Comparison of ENCODE assay signal across 17 mouse cellular contexts in genomic region chr10:18859632-18860031, GRCm38 (mm10). TPM values are rescaled to one million over a fixed set of nuclear protein-coding genes. Genes with fewer than 3 reads are reported as not detected.
DNase-seq lines count a peak whose midpoint lies in the region; ATAC-seq and TF ChIP-seq lines count a peak whose summit lies in the region.
"Had no signal": no experiment of that assay in that cellular context is flagged by ENCODE, and none has a peak within 500 bp of the region (broad histone marks: within the 10 kb centered on the region; RNA-seq: fewer than 3 reads in every experiment).

No protein-coding gene starts in this region.

- TF ChIP-seq POLR2A in thymus, adult 2 months (IDR thresholded peaks at IDR 0.05; ENCODE audit: control insufficient read depth, extremely low read depth, insufficient read depth, low read length, poor library complexity): no peak

- peak; percentile 52 for ATAC-seq in liver, embryonic 11.5 days (replicated peaks; ENCODE audit: low FRiP score)
- ATAC-seq in liver, postnatal 0 days: no peak
- ATAC-seq in stomach, embryonic 14.5 days (ENCODE audit: insufficient number of reproducible peaks, insufficient read depth, low FRiP score, low read depth): peak; percentile 61; the same call in 1 of the 2 replicates
- ATAC-seq: activated CD4-positive, CD25-positive, alpha-beta regulatory T cell, adult 4 months; hindbrain, postnatal 0 days had no signal

- no peak overlapping the region for H3K9ac ChIP-seq in liver, embryonic 11.5 days (ENCODE audit: low read depth, low read length)
- no peak overlapping the region for H3K9ac ChIP-seq in liver, postnatal 0 days (replicated peaks)
- H3K9ac ChIP-seq in stomach, embryonic 14.5 days (replicated peaks; ENCODE audit: low read depth, low read length): no peak overlapping the region

- no peak overlapping the region for H3K4me2 ChIP-seq in liver, embryonic 11.5 days
- H3K4me2 ChIP-seq in liver, postnatal 0 days (ENCODE audit: low read depth, low read length): no peak overlapping the region
- H3K4me2 ChIP-seq in stomach, embryonic 14.5 days (replicated peaks; ENCODE audit: low read depth, low read length): no peak overlapping the region

- H3K4me3 ChIP-seq in liver, embryonic 11.5 days (ENCODE audit: low read depth, low read length): no peak overlapping the region
- no peak overlapping the region for H3K4me3 ChIP-seq in liver, postnatal 0 days (ENCODE audit: low read depth, low read length)
- no peak overlapping the region for H3K4me3 ChIP-seq in stomach, embryonic 14.5 days (ENCODE audit: low read depth, low read length)
- H3K4me3 ChIP-seq in thymus, adult 2 months (ENCODE audit: control insufficient read depth, insufficient read depth, low read length): no peak overlapping the region
- H3K4me3 ChIP-seq: megakaryocyte, embryonic 14.5 days had no signal

- WGBS in liver, embryonic 11.5 days: 58% methylated on average over 3 of the region's 3 CpGs
- WGBS in liver, postnatal 0 days (ENCODE audit: insufficient replicate concordance): 67% methylated on average over 3 of the region's 3 CpGs
- 28% methylated on average over 3 of the region's 3 CpGs for WGBS in stomach, embryonic 14.5 days
- WGBS in thymus, adult 2 months: 93% methylated on average over 3 of the region's 3 CpGs

- H3K36me3 ChIP-seq in liver, embryonic 11.5 days (ENCODE audit: control insufficient read depth, insufficient read depth, low read length): no peaks in the 10 kb centered on the region
- no peaks in the 10 kb centered on the region for H3K36me3 ChIP-seq in liver, postnatal 0 days (replicated peaks; ENCODE audit: insufficient read depth, low read length)
- no peaks in the 10 kb centered on the region for H3K36me3 ChIP-seq in stomach, embryonic 14.5 days (ENCODE audit: control insufficient read depth, insufficient read depth, low read length)
- no peaks in the 10 kb centered on the region for H3K36me3 ChIP-seq in thymus, adult 2 months (ENCODE audit: control insufficient read depth, insufficient read depth, low read length)

- TF ChIP-seq EP300 in liver, postnatal 0 days (IDR thresholded peaks at IDR 0.05; ENCODE audit: low read depth): no peak

- DNase-seq in heart, adult 11 months: peak; percentile 79
- DNase-seq in heart, postnatal 14 days: no peak
- DNase-seq in liver, embryonic 11.5 days (ENCODE audit: low spot score): no peak
- DNase-seq in liver, postnatal 0 days: no peak
- DNase-seq in ZHBTc4 (ENCODE audit: low read depth, low spot score): peak; percentile 21
- no peak for DNase-seq in thymus, adult 2 months
- no peak for DNase-seq in ovary, postnatal 14 days (ENCODE audit: low spot score)
- DNase-seq: adrenal gland, postnatal 25 days; cerebellum, adult 9-11 months; gastrocnemius, postnatal 25 days; lung, postnatal 10 days had no signal

- no peak overlapping the region for H3K27ac ChIP-seq in liver, embryonic 11.5 days (ENCODE audit: low read depth, low read length)
- no peak overlapping the region for H3K27ac ChIP-seq in liver, postnatal 0 days (ENCODE audit: low read depth)
- no peak overlapping the region for H3K27ac ChIP-seq in stomach, embryonic 14.5 days (ENCODE audit: low read length)
- H3K27ac ChIP-seq in thymus, adult 2 months (ENCODE audit: control insufficient read depth, insufficient read depth, low read length): no peak overlapping the region
- H3K27ac ChIP-seq: hindbrain, postnatal 0 days; kidney, postnatal 0 days had no signal

- intact Hi-C loops in heart, postnatal 14 days (cut with DNase I): no loop called here

- H3K27me3 ChIP-seq in liver, embryonic 11.5 days (replicated peaks; ENCODE audit: control insufficient read depth, insufficient read depth, low read length): no peaks in the 10 kb centered on the region
- H3K27me3 ChIP-seq in liver, postnatal 0 days (ENCODE audit: insufficient read depth, low read length): no peaks in the 10 kb centered on the region
- no peaks in the 10 kb centered on the region for H3K27me3 ChIP-seq in stomach, embryonic 14.5 days (ENCODE audit: control insufficient read depth, insufficient read depth, low read length)
- H3K27me3 ChIP-seq in thymus, adult 2 months (ENCODE audit: control insufficient read depth, insufficient read depth, low read length): no peaks in the 10 kb centered on the region
- H3K27me3 ChIP-seq: CH12.LX had no signal

- no peak for TF ChIP-seq CTCF in liver, postnatal 0 days (IDR thresholded peaks at IDR 0.05; ENCODE audit: low read depth)
- no peak for TF ChIP-seq CTCF in thymus, adult 2 months (IDR thresholded peaks at IDR 0.05; ENCODE audit: borderline replicate concordance, control insufficient read depth, extremely low read depth, insufficient read depth, low read length, poor library complexity)

- H3K4me1 ChIP-seq in liver, embryonic 11.5 days (replicated peaks; ENCODE audit: control insufficient read depth, insufficient read depth, low read length): peaks cover 6% of the 10 kb centered on the region; the same call in 1 of the 2 replicates
- no peaks in the 10 kb centered on the region for H3K4me1 ChIP-seq in liver, postnatal 0 days (ENCODE audit: insufficient read depth)
- no peaks in the 10 kb centered on the region for H3K4me1 ChIP-seq in stomach, embryonic 14.5 days (ENCODE audit: control insufficient read depth, insufficient read depth, low read length)
- peaks cover under 1% of the 10 kb centered on the region; the same call in 1 of the 2 replicates for H3K4me1 ChIP-seq in thymus, adult 2 months (replicated peaks; ENCODE audit: control insufficient read depth, insufficient read depth, low read length)

- H3K9me3 ChIP-seq in liver, embryonic 11.5 days (ENCODE audit: control insufficient read depth, low read length): no peaks in the 10 kb centered on the region
- H3K9me3 ChIP-seq in liver, postnatal 0 days (ENCODE audit: low read length): no peaks in the 10 kb centered on the region
- no peaks in the 10 kb centered on the region for H3K9me3 ChIP-seq in stomach, embryonic 14.5 days (ENCODE audit: control insufficient read depth, low read depth, low read length)
- H3K9me3 ChIP-seq: megakaryocyte, embryonic 14.5 days had no signal

RNA-seq across cellular contexts. Expression of gene Perp, which starts 14.8 kb away (rescaled TPM):
- 100 to 1,000 TPM; 147 TPM for total RNA-seq in heart, postnatal 14 days (2021)
- 10.4 and 11.6 TPM in 2 replicates for polyA plus RNA-seq in liver, embryonic 11.5 days (2014; fragmentation: Nextera tagmentation; extraction: Ambion mirVana)
- polyA plus RNA-seq in liver, postnatal 0 days (2015; fragmentation: Nextera tagmentation; extraction: Ambion mirVana): 68.3 and 68.7 TPM in 2 replicates
- polyA plus RNA-seq in stomach, embryonic 14.5 days (2014; fragmentation: Nextera tagmentation; extraction: Ambion mirVana): 195 and 211 TPM in 2 replicates
- 79.5 and 92.7 TPM in 2 replicates for polyA plus RNA-seq in thymus, adult 2 months (2012; rRNA removed)

Comparison
In these comparisons a context has a peak if more than half of its experiments do, and no peak if none do; other contexts are left out.
1. DNase-seq: peak in heart, adult 11 months (single experiment) and ZHBTc4 (single experiment); none in heart, postnatal 14 days (0 of 2), liver, embryonic 11.5 days (single experiment), liver, postnatal 0 days (single experiment), thymus, adult 2 months (single experiment) and ovary, postnatal 14 days (single experiment).